Mouse (Mus musculus) cerebellum, postnatal 25 days (tissue): ENCODE data around the gene Gas7.

ENCODE experiments used
- DNase-seq, 2 experiments: peaks; one replicate each; pipeline ENCODE4 v3.0.0; 2021; ENCODE audit warnings: mixed read lengths in 2 of 2

Gas7 gene

DNA sequence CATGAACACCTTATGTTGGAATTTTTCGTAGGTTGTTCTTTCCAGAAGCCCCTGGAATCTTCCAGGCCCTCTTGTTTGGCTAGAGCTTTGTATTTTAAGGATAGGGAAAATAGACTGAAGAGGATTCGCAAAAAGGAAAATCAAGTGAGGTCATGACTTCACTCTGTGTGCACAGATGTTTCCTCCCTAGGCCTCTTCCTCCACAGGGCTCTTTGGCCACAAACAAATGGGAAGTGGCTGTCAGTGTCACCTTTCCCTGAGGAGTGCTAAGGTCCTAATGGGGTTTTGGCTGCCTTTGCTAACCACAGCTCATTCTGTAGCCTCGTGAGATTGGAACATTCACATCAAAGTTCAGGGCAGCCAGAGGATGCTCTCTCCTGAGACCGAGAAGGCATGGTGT, 122.8 kb downstream of the Gas7 start:
- no peak for DNase-seq

GRCm38 (mm10) chr11:67579136-67579535, 123.9 kb downstream of the Gas7 start:
- no peak for DNase-seq

- DNase-seq: no peak
Observed at GRCm38 (mm10) chr11:67581549-67581948, 126.3 kb downstream of the Gas7 start.

GRCm38 (mm10) chr11:67582570-67582969, 127.3 kb downstream of the Gas7 start:
- DNase-seq: no peak

- no peak for DNase-seq
Observed at GRCm38 (mm10) chr11:67585016-67585415, 129.8 kb downstream of the Gas7 start.

- no peak for DNase-seq
Observed at GRCm38 (mm10) chr11:67585629-67586028, 130.4 kb downstream of the Gas7 start.

DNA sequence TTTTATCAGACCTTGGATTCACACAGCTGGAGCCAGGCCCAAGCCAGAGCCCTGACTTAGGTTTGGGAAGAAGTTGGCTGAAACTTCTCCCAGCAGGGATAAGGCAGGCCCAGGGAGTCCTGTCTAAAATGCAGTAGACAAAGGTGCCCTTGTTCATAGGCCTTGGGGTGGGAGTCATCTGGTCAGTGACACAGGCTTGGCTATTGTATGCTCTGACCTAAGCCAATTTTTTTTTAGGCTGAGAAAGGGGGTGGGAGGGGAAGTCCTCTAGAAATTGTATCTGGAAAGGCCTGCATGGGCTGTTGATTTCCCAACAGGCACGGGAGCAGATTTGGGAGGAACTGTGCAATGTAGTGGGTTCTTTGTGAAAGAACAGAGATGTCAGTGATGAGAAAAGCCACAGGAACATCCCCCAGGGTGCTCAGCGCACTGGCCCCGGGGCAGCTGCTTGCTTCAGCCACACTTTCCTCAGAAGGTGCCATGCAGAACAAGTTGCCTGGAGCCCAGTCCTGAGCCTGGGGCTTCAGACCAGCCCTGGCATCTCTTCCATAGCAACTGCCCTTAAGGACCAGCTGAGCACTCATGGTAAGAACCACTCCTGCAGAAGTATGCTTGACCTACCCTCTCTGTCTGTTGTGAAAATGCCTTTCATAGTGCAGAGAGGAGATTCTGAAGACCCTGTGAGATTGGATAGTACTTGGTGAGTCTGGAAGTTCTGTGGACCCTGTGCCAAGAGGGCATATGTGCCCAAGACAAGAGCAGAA, 131.2 kb downstream of the Gas7 start:
- DNase-seq: no peak

DNA sequence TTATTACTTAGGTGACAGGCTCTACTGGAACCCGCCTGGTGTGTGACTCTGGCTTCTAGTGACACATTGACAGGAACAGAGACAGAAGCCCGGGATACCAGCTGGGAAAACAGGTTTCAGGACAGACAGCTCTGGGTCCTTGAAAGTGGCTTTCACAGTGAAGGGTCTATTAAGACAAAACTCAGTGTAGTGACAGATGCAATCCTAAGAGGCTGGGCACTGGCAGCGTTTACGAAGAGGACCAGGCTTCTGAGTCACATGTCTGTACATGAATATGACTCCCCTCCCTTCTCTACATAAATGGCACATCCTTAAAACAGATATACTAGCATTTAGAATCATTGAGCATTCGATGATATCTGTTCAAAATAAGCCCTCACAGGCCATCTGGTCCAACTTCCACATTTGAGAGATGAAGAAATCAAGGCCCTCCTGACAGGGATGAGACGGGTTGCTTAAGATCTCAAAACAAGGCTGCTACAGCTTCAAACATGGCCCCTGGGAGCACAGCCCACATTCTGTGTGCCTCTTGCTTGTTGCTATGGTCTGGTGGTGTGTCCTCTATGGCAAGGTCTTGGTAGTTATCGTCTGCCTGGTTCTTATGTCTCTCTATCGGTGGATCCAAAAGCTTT, 133.1 kb downstream of the Gas7 start:
- no peak for DNase-seq

GRCm38 (mm10) chr11:67588828-67589314, 133.6 kb downstream of the Gas7 start:
- DNase-seq: peak; percentile 32 to 54

DNA sequence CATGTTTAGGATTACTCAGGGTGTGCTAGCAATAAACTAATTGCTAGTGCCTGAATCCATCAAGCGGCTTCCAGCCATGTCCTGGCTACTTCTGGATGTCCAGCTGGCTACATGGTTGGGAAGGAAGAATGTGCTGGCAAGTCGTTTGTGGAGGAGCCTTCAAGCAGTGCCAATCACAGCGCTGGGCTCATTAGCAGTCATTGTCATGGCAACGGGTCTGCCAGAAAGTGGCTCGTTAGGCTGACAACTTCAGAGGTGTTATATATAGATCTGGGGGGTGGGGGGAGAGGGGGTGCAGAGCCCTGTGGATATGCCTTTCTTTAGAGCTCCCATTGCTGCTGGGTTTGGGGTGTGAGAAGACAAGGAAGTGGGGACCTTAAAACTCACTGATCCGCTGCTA, 141.0 kb downstream of the Gas7 start:
- DNase-seq: peak; percentile 63 to 74

DNA sequence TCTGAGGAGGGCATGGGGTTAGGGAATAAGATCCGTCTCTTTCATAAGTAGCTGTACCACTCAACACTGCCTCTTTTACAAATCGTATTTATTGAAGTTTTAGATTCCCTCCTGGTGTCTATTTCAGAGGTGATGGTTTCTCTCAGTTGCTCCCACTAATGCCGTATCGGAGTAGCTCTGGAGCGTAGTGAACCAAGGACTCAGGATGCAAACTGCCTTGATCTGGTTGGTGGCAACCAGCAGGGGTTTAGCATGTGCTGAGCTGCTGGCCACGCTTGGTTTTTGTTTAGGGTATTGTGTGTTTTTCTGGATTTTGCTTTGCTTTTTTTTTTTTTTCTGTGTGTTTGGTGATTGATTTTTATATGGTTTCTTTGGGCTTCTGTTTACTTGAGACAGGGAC, 141.6 kb downstream of the Gas7 start:
- no peak for DNase-seq

GRCm38 (mm10) chr11:67597388-67597787, 142.2 kb downstream of the Gas7 start:
- no peak for DNase-seq

GRCm38 (mm10) chr11:67599141-67599540, 143.9 kb downstream of the Gas7 start:
- DNase-seq: no peak

DNA sequence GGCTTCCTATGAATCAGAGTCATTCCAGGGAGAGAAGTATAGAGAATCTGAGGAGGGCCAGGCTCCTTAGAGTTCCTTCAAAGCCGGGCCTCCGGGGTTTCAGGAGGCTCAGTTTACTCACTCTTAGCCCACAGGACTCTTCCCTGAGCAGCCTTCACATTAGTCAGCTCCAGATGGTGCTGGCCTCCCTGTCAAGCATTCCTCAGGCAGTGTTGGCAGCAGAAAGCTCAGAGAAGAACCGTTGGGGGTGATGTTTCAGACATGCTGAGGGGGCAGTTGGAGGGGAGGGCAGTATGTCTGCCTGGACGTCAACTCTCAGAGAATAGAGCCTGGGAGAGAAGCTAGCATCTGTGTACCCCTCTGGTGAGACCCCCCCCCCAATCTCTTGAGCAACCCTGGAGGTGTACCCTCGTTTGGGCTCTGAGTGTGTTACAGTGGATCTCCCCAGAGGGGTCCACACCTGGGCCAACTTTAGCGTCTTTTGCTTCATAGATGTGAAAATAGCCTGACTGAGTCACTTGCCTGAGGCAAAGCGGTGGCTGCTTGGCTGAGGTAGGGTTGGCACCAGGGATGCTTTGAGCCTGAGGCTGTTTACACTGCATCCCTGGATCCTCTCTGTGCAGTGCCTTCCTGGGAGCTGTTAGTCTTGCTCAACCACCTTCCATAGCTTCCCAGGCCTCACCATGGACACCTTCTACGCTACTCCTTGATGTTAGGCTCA, 145.6 kb downstream of the Gas7 start:
- peak; percentile 38 to 47 for DNase-seq

DNA sequence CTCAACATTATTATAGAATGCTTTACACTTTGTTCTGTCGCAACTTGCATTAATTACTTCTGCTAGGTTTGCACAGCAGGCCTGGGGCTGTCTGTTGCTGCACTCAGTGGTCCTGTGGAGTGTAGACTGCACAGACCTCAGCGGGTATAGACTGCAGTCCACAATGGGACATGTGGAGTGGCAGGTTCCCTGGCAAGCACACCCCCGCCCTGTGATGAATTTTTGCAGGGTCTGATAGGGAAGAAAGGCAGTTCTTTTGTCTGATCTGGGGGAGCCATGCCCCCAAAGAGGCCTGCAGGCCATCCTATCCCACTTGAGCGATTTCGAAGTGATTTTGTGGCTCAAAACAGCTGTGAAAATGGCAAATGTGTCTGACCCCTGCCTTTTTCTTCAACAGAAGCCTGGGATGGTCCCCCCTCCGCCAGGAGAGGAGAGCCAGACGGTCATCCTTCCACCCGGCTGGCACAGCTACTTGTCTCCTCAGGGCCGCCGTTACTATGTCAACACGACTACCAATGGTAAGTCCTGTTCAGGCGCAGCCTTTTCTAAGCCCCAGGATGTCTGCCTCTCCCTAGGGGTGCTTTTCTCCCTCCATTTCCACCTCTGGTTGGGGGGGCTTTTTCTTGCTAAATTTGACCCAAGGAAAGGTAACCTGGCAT, 147.6 kb downstream of the Gas7 start:
- DNase-seq: peak; percentile 53 to 64

DNA sequence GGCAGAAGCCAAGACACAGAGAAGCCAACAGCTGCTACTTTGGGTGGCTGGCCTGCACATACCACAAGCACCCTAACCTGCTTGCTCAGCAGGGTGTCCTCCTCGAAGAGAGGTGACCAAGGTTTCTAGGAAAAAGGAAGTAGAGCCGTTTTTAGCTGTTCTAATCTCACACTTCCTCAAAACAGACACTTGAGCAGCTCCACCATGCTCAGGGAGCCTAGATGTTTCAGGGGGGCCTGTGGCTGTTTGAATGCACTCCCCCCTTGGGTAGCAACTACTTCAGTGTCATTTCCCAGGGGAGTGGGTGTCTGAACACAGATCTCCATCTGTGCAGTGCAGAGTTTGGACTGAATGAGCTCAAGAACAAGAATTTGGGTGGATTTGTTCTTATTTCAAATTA, 149.2 kb downstream of the Gas7 start:
- DNase-seq: no peak

DNA sequence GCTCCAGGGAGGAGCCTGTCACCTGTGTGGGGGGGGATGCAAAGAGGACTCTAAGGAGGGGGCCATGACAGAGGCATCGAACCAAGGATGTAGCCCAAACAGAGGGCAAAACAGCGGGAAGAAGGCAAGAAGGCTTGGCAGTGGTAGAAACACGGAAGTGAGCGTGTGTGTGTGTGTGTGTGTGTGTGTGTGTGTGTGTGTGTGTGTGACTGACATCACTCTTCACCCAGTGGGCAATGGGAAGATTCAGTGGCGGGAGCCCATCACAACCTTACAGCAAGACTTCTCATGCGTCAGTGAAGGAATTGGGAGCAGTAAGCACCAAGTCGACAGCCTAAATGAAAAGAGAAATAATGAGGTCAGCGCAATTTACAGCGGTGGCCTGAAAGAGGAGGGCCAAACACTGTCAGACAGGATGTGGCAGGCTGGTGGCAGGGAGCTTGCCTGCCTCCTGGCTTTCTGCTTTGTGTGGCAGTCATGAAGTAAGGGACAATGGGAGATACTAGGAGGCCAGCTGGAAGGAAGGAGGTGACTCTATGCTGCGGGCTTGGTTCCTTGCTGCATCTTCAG, 153.0 kb downstream of the Gas7 start:
- no peak for DNase-seq

DNA sequence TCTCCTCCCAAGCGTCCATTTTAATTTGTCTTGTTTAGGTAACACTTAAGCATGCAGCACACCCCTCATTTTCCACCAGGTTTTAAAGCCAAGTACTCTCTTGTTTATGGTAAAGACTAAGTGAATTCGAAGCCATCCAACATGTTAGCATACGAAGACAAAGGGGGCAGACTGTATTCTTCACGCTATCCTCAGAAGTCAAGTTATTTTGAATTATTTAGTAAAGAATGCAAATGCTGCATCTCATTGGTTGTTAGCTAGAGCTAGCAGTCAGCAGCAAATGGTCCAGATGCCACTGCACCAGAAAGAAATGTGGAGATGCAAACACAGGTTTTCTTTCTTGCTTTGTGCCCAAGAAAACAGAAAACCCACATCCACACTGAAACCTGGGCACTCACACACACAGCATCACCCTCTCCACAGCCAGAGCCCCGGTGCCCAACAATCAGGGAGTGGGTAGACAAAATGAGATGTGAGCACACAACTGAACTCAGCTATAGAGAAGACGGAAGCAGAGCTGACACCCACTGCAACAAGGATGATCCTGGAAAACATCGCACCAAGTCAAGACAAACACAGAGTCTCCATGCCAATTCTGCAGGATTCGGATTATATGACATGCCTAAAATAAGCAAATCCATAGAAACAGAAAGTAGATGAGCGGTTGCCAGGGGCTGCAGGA, 157.1 kb downstream of the Gas7 start:
- DNase-seq: no peak

DNA sequence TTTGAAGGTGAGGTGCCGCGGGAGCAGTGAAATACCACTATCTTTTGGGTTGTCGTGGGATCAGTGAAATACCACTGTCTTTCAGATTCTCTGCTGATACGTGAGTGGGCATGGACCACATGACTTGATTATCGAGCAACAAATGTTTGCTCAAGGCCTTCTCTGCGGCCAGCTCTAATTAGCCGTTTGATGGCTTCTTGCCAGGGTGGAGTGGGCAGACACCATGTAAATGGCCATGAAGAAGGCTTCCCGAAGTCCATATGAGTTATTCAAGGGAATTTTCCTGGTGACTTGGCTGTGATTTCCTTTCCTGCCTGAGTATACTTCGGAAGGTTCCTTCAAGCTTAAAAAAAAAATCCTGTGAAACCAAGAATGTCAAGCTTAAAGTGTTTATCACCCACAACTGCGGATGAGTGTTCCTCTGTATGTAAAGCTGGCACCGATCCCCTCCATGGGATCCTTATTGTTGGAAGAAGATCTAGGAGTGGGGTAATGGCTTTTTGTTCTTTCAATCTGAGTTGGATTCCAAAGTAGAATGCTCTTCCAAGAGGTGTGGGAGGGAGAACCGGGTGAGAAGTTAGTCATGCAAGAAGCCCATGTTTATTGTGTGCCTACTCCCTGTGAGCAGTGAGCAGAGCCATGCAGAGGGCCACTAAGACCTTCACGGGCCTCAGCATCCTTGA, 161.5 kb downstream of the Gas7 start:
- no peak for DNase-seq

DNA sequence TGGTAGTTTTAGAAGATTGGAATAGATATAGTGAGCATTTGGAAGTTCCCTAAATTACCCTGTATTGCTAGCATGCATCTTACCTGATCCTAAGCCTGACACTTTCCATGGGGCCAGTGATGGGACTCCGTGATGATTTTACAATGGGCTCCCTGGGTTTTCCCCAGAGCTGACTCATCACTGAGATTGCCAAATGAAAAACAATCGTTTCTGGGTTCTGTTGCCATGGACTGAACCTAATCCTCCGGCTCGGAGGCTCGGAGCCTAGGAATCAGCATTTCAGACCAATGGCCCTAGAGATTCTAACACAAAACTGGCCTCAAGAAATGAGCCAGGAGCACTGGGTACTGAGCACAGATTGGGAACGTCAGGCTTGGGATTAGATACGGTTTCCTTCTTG, 167.1 kb downstream of the Gas7 start:
- no peak for DNase-seq

DNA sequence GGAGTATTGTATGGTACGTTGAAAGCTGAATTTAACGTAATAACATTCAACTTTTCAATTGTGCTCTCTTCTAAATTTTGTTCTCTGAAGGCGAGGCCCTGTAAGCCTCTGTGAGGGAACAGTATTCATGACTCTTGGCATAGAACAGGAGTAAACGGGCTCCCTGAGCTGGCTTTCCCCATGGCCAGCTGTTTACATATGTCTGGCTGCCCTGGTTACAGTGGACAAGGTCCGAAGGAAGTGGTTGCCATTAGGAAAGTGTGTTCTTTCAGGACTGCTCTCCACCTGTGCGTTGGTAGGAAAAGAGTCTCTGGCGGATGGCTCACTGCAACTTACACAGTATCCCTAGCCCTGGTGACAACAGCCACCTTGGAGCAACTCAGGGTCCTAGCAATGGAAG, 171.9 kb downstream of the Gas7 start:
- DNase-seq: no peak

- DNase-seq: no peak
Observed at GRCm38 (mm10) chr11:67628522-67628921, 173.3 kb downstream of the Gas7 start.
